Mouse (Mus musculus) kidney, adult 2 months (tissue): Measurements from ENCODE around the gene Gm11938. TPM values are rescaled to one million over a fixed set of nuclear protein-coding genes. Genes with fewer than 3 reads are reported as not detected.
"Not testable (repeated sequence)": the region's sequence is repeated elsewhere in the genome, so short reads cannot be mapped to it uniquely, and the experiment has no call there.

ENCODE experiments used
- DNase-seq: peaks from one replicate; pipeline ENCODE4 v3.0.0; 2021
- H3K27ac ChIP-seq: fragments of 200-500 bp; 2 replicates; pipeline ENCODE4 v1.5.1; 2012; ENCODE audit warnings: low read depth, low read length, control low read depth, inconsistent platforms; ENCODE audit not compliant: insufficient read depth
- H3K27me3 ChIP-seq: fragments of 200-500 bp; replicated peaks from 2 replicates; pipeline ENCODE4 v1.6.1; 2012; ENCODE audit warnings: mild to moderate bottlenecking, moderate library complexity, low read length, inconsistent platforms; ENCODE audit not compliant: control insufficient read depth, insufficient read depth
- H3K36me3 ChIP-seq: fragments of 200-500 bp; 2 replicates; pipeline ENCODE4 v1.6.1; 2012; ENCODE audit warnings: mild to moderate bottlenecking, moderate library complexity, low read length, inconsistent platforms; ENCODE audit not compliant: control insufficient read depth, insufficient read depth
- H3K4me1 ChIP-seq: fragments of 200-500 bp; 2 replicates; pipeline ENCODE4 v1.6.1; 2011; ENCODE audit warnings: low read length; ENCODE audit not compliant: control insufficient read depth, insufficient read depth
- H3K4me3 ChIP-seq: fragments of 200-500 bp; 2 replicates; pipeline ENCODE4 v1.5.1; 2011; ENCODE audit warnings: mild to moderate bottlenecking, low read depth, low read length, control low read depth; ENCODE audit not compliant: insufficient read depth
- CTCF ChIP-seq: fragments of 200-500 bp; conservative IDR thresholded peaks from 2 replicates; pipeline ENCODE4 v1.5.1; 2011; ENCODE audit warnings: low read depth, mild to moderate bottlenecking, control low read depth, low read length, moderate library complexity, mixed read lengths; ENCODE audit not compliant: insufficient read depth, insufficient read length
- POLR2A ChIP-seq: fragments of 200-500 bp; IDR thresholded peaks from one replicate; pipeline ENCODE4 v1.6.1; 2011; ENCODE audit warnings: low read depth, low read length, control low read depth
- WGBS: fragments of 180-500 bp; shearing (Covaris S2); methylation state at CpG from one replicate; pipeline ENCODE4 v1.1.7; 2018; 5-methylcytosine and 5-hydroxymethylcytosine counted together
- polyA plus RNA-seq: library from polyadenylated mRNA; depleted of rRNA; stranded (reverse); fragments of >200 nt; gene quantifications from 2 replicates; pipeline ENCODE4 v1.2.3, GENCODE M21; 2012

Gene Gm11938
- polyA plus RNA-seq, 1 experiment, result not detected

DNA sequence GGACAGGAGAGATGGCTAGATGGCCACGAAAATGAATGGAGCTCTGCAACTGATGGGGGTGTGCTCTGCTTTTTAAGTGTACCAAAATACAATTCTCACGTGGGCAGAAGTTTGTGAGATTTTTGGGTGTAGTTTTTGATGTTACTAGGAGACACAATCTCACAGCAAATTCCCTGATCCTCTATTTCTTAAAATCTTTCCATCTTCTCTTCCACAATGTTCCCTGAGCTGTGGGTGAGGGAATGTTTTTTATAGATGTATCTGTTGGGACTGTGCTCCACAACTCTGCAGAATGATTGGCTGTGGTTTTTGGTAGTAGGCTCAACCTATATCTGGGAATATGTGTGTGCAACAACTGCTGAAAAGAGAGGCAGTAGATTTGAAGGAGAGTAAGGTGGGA, 30.2 kb upstream of the Gm11938 start:
- DNase-seq, result no peak
- Histone ChIP-seq H3K27me3 (no peaks in the 10 kb centered on the region), H3K36me3 (no peaks in the 10 kb centered on the region), H3K27ac (no peak overlapping the region), H3K4me3 (no peak overlapping the region), H3K4me1 (no peaks in the 10 kb centered on the region)
- WGBS, result 63% methylated on average over 2 of the region's 2 CpGs
- no peak for TF ChIP-seq CTCF
- no peak for TF ChIP-seq POLR2A

DNA sequence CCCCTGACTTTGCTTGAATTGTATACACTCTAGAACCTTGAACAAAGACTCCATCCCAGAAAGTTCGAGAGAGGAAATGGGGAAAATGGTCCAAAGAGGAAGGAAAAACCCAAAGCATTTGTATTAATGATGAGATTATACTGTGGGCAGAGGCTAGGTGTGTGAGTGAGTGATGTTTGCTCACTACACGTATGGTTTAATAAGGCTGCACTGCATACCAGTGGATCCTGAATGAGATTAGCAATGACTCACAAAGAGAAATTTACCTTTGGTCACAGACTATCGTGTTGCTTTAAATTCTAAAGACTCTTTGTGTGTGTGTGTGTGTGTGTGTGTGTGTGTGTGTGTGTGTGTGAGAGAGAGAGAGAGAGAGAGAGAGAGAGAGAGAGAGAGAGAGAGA, 27.8 kb upstream of the Gm11938 start:
- WGBS, result 75% methylated on average over 3 of the region's 3 CpGs
- Histone ChIP-seq H3K4me1 (no peaks in the 10 kb centered on the region), H3K27me3 (no peaks in the 10 kb centered on the region), H3K27ac (no peak overlapping the region), H3K4me3 (no peak overlapping the region), H3K36me3 (no peaks in the 10 kb centered on the region)
- no peak for DNase-seq
- no peak for TF ChIP-seq CTCF
- TF ChIP-seq POLR2A, result no peak

DNA sequence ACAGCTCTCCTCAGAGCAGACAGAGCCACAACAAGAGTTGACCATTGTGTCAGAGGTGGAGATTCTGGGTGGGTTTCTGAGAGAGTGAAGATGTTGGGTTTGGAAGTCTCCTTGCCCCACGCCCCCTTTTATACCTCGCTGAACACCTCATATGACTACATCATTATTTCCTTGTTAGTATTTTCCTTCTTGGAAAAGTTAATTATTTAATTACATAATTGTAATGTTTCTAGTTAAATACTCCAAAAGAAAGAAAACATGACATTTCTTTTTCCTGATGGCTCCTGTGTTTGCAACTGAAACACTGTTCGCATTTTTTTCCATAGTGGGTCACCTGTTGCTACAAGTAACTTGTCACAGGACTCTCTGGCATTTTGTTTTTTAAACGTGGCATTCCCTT, 25.0 kb upstream of the Gm11938 start, which contains the start of gene Krtap4-1:
Krtap4-1 (minus strand) TSS at position 101 of the 400 bp plus-strand sequence.
- Histone ChIP-seq H3K4me3 (no peak within 1 kb of the TSS), H3K27me3 (no peaks in the 10 kb centered on the region), H3K4me1 (no peaks in the 10 kb centered on the region), H3K27ac (no peak within 1 kb of the TSS), H3K36me3 (no peaks in the 10 kb centered on the region)
- 70% methylated on average over 4 of the region's 4 CpGs for WGBS
- DNase-seq, result no peak
- TF ChIP-seq POLR2A (no peak), CTCF (no peak)

- Histone ChIP-seq H3K27ac (no peak within 1 kb of the TSS), H3K27me3 (no peaks in the 10 kb centered on the region), H3K4me1 (no peaks in the 10 kb centered on the region), H3K4me3 (no peak within 1 kb of the TSS), H3K36me3 (no peaks in the 10 kb centered on the region)
- TF ChIP-seq CTCF (no peak), POLR2A (no peak)
- DNase-seq, result no peak
- 68% methylated on average over 2 of the region's 2 CpGs for WGBS
Measured at GRCm38 (mm10) chr11:99620335-99620734, 17.2 kb upstream of the Gm11938 start, which contains the start of gene Gm11562. Gene Gm11562, minus strand, starts transcription at chr11:99620435.

DNA sequence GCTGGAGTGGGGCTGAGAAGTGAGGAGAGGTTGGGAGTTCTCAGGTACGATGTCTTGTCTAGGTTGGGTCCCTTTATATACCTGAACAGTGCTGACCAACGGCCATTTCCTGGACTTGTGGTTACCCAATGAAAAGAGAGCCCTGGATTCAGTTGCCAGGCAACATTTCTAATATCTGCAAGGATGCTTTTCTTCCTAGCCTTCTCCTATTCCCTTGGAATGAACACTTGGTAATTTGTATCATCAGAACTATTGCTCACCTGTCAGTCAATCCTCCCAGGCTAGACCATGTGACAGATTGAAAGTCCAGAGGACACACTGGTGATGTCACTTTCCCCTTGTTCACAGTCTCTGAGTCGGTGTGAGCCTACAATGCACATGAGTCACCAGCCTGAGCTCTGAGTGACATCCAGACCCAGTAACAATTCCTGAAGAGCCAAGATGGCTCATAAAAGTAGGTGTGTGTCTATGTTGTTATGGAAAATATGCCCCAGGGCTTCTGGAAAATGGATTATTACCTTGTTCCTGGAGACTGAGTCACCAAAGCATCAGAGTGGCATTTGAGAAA, 11.8 kb upstream of the Gm11938 start, which contains the start of gene Krtap2-4:
Krtap2-4 (minus strand) TSS at position 51 of the 568 bp plus-strand sequence.
- Histone ChIP-seq H3K4me3 (no peak within 1 kb of the TSS), H3K27ac (no peak within 1 kb of the TSS), H3K27me3 (no peaks in the 10 kb centered on the region), H3K36me3 (no peaks in the 10 kb centered on the region), H3K4me1 (no peaks in the 10 kb centered on the region)
- TF ChIP-seq POLR2A (no peak), CTCF (no peak)
- 73% methylated on average over 3 of the region's 3 CpGs for WGBS
- DNase-seq, result no peak

DNA sequence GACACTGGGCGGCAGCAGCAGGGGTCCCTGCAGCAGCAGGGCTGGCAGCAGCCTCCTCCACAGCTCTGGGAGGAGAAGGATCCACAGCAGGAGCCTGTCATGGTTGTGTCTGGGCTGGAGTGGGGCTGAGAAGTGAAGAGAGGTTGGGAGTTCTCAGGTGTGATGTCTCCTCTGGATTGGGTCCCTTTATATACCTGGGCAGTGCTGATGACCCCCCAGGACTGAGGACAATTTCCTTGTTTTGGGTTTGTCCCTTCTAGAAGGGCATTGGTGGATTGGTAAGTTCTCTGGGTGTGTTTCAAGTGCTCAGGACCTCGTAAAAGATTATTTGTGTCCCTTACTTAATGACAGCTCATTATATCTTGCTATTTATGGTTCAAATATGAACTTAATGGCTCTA, 7.0 kb upstream of the Gm11938 start, which contains the start of gene Gm11937:
Gm11937 (minus strand) TSS at position 101 of the 400 bp plus-strand sequence.
- not testable (repeated sequence) for H3K36me3 ChIP-seq, H3K4me1 ChIP-seq, H3K27ac ChIP-seq, H3K4me3 ChIP-seq, DNase-seq, H3K27me3 ChIP-seq
- 59% methylated on average over 1 of the region's 2 CpGs for WGBS

DNA sequence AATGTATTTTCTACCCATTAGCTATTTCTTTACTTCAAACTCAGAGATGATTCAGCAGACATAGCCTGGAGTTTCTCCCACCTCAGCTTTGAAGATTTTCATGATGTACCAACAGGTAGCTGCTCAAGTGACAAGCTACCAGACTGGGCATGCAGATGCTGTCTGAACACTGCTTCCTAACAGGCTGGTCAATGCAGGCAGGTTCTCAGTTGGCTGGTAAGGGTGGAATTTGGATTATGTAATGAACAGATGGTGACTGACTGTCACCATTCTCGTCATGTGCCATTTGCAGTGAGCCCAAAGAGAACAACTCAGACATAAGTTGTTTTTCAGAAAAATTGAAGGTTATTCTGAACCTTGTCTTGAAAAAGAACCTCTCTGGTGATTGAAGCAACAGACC, 6.0 kb upstream of the Gm11938 start:
- no peak overlapping the region for H3K27ac ChIP-seq
- no peaks in the 10 kb centered on the region for H3K27me3 ChIP-seq
- WGBS, result 76% methylated on average over 1 of the region's 1 CpGs
- H3K36me3 ChIP-seq, result no peaks in the 10 kb centered on the region
- TF ChIP-seq CTCF (no peak), POLR2A (no peak)
- DNase-seq, result no peak
- H3K4me1 ChIP-seq, result no peaks in the 10 kb centered on the region
- H3K4me3 ChIP-seq, result no peak overlapping the region

- DNase-seq, H3K4me1 ChIP-seq, H3K4me3 ChIP-seq, H3K27ac ChIP-seq, H3K36me3 ChIP-seq, H3K27me3 ChIP-seq: not testable (repeated sequence)
- WGBS, result 66% methylated on average over 6 of the region's 6 CpGs
Measured at GRCm38 (mm10) chr11:99597742-99598141, 5.4 kb downstream of the Gm11938 start, which contains the start of gene Krtap9-3. Gene Krtap9-3, minus strand, starts transcription at chr11:99598105.
